Mouse (Mus musculus) right cerebral cortex, postnatal 14 days (tissue): ENCODE data around the gene Nip7.
"Not testable (repeated sequence)": the region's sequence is repeated elsewhere in the genome, so short reads cannot be mapped to it uniquely, and the experiment has no call there.

ENCODE experiments used
- DNase-seq: peaks from one replicate; pipeline ENCODE4 v3.0.0; 2022

Nip7 gene

DNA sequence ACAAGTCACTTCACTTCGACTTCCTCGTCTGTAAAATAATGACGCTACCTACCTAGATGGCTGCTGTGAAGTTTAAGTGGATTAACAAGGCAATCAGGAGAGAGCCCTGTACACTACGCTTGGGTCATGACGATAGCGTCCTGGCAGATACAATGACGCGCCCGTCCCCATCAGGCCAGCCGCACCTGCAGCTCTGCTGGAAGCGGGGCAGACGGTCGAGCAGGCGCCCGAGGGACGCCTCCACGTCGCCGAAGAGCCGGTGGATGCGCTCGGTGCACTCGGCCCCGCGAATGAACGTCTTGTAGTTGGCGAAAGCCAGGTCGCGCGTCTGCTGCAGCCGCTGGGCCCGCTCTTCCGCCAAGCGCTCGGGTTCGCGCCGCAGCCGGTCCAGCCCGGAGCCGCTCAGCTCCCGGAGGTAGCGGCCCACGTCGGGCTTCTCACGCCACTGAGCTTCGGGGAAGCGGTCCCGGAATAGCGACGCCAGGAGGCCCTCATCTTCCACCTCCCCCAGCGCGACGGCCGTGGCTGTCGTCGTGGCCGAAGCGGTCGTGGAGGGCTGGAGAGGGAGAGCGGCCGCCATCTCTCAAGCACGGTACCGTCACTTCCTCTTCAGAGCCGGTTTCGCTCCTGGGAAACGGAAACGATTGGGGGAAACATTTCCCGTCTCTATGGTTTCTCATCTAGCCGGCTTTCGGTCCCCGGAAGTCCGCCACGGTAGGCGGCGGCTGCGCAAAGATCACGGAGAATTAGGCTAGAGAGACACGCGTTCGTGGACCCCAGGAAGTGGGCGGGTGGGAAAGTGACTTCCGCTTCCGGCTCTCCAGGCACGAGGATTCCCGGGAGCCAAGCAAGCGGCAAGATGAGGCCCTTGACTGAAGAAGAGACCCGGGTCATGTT, at the start of gene Nip7, which contains the start of gene Cog8:
Gene Nip7 (plus strand): TSS at position 802 of the 897 bp plus-strand sequence.
Gene Cog8 (minus strand): TSS at position 614 of the 897 bp plus-strand sequence.
- peak; percentile 93 for DNase-seq

DNA sequence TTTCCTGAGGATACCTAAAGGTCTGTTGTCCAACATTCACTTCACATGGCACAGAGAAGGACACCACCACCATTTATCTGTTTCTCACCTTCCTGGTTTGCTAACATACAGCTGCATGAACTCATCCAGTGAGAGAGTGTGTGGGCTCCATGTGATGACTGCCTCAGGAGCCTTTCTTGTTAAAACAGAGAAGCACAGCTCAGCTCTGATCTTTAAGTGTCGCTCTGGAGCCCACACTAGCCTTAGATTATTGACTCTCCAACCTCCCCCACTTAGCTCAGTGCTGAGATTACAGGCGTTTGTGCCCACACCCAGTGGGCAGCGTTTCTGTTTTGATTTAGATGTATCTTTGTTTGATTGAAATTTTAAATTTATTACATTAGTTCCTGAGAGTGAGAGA, 48.9 kb upstream of the Nip7 start:
- no peak for DNase-seq

DNA sequence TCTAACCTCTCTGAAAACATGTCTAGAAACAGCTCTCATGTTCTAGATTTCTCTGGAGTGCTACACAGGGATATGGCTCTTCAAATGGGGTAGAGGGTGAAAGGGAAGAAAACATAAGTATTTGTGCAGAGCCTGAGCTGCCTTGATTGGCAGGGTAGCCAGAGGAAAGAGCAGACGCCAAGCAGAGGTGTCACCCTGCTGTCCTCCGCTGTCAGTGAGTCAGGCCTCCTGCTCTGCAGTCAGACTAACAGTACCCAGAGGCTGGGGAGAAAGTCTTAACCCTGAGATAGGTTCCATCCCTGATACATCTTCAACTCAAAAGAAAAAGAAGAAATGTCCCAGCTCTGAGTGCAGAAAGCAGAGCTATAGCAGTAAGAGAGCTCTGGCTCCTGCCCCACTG, 44.0 kb upstream of the Nip7 start:
- no peak for DNase-seq

DNA sequence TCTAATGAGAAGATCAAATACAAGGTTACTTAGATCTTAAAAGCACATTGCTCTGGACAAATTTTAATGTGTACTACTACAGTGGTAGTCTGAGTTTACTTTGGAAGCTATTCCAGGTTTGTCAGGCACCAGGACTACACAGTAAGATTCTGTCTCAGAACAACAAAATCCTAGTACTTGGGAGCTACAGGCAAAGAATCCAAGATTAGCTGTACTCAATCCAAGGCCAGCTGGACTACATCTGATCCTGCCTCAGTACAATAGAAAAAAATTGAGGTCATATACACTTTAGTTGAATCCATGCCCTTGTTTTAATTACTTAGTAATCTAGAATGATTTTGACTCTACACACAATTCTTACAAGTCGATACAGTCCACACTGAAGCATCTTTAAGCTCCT, 41.8 kb upstream of the Nip7 start:
- DNase-seq: no peak

DNA sequence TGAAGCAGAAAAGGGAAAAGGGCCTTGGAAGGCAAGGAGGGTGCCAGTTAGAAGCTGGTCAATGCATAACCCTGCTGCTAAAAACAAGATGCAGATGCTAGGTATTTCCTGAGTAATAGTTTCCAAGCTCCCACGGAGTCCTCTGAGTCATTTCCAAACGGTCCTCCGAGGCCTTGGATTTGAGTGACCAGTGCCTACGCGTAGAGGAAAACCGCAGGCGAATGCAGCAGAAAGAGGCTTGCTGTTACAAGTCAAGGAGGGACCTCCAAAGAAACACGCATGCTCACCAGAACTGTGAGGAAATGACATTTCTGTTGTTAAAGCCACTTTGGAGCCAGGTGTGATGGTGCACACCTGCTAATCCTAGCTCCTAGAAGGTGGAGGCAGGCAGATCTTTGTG, 33.2 kb upstream of the Nip7 start:
- DNase-seq: no peak

DNA sequence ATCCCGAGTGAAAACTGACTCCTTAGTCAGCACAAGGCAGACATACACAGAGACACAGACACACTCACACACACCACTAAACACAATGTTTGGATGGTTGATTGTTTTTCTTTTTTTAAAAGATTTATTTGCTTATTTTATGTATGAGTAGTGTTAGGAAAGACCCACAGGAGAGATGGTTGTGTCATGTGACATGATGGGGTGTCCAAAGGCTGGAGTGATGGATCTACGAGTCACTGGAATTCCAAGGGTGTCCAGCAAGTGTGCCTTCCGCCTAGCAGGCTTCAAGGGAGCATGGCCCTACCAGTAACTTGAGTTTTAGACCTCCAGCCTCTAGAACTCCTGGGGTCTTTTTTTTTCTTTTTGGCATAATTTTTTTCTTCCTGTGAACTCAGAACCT, 27.4 kb upstream of the Nip7 start:
- DNase-seq: no peak

DNA sequence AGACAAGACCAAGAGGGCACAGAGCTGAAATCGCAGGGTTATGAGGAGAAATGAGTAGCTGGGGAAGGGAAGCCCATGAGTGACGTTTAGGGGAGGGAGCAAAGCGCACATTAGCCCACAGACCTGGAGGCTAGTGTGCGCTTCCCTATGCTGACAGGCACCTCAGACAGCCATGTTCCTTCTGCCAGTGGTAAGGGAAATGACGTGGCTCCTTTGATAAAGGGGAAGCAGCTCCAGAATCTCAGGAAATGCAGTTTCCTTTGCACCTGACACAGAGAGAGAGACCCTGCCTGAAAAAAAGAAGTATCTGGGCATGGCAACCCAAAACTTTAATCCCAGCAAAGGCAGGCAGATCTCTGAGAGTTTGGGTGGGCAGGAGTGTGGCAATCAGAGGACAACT, 26.6 kb upstream of the Nip7 start:
- DNase-seq: no peak

DNA sequence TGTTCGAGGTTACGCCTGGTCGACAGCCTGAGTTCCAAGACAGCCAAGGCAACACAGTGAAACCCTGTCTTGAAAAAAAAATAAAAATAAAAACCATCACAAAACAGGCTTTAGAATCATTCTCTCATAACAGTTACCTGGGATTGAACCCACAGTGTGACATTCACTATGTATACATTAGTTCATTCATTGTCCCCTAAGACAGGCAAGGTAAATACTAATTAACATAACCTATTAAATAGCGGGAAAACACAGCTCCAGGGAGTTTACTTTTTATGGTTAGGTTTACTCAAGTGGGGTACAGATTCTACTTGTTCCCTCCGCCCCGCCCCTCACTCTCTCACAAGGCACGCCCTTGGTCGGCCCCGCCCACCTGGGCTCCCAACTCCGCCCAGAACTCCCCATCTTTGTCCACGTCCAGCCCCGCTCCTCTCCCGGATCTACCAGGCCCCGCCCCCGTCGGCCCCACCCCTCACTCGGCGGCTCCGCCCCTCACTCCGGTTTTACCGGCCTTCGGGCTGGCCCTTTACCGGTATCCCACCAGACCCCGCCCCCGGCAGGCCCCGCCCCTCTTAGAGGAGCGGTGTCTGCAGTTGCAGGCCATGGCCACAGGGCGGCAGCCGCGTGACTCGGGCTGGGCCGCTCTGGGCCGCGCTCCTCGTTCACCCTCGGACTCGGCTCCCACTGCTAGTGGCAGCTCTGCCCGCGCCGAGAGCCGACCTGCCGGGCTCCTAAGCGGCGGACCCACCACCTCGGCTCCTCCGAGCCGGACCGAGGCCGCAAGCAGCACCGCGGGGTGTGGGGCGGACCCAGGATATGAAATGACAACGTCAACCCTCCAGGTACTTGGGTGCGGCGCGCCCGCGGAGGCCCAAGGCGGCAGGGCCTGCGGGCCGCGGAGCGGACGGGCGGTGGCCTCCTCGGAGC, 25.8 kb upstream of the Nip7 start, which contains the start of gene Vps4a:
Gene Vps4a (plus strand): TSS at position 573 of the 927 bp plus-strand sequence.
- DNase-seq: peak; percentile 94

DNA sequence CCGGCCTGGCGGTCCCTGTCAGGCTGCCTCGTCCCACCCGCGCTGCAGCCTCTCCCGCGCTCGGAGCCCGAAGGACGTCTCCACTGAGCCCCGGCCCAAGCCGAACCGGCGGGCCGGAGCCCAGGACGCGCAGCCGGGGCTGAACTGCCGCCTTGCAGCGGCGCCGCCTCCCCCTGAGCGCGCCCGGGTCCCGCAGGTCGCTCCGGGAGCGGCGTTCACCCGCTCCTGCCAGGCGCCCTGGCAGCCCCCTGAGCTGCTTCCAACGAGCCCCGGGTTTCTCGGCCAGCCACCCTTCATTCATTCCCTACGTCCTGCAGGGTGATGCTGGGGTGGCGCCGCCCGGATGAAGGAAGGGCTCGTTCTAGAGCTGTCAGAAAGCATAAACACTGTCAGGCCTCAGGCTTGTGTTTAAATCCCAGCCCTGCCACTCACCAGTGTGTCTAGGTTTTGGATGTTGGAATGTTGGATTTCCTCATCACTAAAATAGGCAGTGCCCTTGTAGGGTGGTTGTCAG, 25.0 kb upstream of the Nip7 start:
- no peak for DNase-seq

DNA sequence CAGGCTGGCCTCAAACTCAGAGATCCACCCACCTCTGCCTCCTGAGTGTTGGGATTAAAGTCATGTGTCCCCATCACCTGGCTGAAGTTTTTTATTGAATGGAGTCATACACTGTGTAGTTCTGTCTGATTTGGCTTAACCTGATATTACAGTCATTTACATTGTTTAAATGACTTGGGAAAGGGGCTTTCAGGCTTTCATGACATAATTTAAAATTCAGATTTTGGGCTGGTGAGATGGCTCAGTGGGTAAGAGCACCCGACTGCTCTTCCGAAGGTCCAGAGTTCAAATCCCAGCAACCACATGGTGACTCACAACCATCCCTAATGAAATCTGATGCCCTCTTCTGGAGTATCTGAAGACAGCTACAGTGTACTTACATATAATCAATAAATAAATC, 23.1 kb upstream of the Nip7 start:
- not testable (repeated sequence) for DNase-seq

DNA sequence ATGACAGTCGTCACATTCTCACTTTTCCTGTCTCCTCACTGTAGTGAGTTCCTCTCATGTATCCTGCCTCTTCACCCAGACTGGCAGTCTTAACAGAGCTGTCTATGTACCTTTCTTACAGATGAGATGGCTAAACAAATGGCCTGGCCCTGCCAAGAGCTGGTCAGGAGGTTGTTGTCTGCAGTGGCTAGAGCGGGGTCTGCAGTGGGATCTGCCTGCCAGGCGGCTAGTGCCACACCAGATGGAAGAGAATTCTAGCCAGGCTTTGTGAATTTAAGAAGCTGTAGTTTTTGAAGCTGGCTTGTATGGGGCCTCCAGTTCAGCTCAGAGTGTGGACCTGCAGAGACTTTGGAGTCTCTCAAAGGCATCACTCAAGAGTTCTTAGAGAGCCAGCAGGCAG, 21.0 kb upstream of the Nip7 start:
- DNase-seq: no peak

DNA sequence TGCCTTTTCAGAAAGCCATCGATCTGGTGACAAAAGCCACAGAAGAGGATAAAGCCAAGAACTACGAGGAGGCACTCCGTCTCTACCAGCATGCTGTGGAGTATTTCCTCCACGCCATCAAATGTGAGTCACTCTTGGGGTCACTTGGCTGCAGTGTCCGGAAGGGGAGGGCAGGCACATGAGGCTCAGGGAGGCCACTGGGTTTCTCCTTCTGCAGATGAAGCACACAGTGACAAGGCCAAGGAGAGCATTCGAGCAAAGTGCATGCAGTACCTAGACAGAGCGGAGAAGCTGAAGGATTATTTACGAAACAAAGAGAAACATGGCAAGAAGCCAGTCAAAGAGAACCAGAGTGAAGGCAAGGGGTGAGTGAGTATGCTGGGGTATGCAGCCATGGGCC, 20.1 kb upstream of the Nip7 start:
- DNase-seq: no peak

DNA sequence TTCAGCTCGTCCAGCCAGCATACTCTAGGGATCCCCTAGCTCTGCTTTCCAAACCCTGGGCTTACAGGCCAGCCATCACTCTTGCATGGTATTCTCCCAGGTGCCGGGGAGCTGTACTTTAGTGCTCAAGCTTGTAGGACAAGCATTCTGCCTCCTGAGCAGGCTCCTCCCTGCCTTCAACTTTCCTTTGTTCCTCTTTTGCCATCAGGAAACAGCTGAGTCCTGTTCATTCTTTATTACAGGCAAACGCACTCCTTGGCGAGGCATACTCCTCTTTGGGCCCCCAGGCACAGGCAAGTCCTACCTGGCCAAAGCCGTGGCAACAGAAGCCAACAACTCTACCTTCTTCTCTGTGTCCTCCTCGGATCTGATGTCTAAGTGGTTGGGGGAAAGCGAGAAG, 16.0 kb upstream of the Nip7 start:
- DNase-seq: no peak

DNA sequence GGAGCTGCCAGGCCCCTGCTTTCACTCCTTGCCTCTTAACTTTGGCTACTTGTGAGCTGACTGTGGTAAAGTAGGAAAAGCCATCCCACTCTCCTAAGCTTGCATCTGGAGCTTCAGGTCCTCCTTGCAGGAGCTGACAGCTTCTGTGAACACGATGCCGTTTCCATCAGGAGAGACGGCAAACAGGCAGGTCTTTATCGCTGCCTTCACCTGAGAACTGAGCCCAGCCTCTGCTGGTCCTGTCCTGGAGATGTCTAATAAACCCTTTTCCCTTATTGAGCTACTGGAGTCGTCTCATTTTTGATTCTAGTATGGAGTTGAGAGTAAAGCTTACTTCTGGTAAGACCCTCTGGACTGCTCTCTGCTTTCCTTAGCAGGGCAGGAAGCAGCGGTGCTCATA, 11.2 kb upstream of the Nip7 start:
- DNase-seq: no peak

DNA sequence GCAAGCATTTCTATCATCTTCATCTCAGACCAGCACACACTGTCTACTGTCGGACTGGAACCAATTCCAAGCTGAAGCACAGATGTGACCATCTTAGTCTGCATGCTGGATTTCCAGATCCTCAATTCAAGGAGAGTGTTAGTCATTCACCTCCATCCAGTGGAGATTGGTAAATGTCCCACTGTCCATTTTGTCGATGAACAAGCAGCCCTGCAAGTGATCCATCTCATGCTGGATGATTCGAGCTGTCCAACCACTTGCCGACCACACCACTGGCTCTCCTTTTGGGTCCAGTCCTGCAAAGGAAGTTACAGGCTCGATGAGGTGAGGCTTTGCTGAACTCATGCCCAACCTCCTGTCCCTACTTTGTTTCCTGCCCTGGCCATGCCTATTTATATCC, 9.7 kb upstream of the Nip7 start:
- no peak for DNase-seq

DNA sequence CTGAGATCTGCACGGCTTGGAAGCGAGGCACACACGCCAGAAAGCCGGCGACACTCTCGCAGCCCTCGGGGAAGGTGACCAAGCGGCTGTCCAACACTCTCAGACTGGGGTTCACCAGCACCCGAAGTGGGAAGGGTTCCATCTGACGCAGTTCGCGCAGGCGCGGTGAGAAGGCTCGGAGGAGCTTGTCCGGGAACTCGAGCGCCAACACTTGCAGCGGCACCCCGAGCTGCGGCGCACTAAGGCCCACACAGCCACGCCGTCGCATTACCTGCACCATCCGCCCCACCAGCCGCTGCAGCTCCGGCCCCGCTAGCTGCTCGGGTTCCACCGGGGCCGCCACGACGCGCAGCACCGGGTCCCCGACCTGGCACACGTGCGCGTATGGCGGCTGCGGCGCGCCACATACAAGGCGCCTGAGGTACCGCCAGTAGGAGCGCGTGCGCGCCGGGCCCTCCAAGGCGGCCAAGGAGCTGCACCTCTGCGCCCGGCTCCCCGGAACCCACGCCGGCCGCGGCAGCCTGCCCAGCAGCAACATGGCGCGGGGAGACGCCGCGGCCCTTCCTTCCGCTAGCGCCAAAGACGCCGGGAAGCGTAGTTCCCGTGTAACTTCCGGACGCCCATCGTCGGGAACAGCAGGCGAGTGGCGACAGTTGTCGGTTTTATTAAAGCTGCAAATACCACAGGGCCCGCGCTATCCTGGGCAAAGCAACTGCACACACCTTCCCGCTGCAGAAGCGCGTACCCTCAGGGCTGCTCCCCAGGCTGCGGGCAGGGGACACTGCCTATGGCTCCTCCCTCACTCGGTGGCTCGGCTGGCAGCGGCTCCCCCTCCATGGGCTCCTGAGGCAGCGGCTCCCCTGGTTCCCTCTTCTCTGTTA, 8.4 kb upstream of the Nip7 start, which contains the start of gene Pdf:
Gene Pdf (minus strand): TSS at position 554 of the 881 bp plus-strand sequence.
- DNase-seq: peak; percentile 88

DNA sequence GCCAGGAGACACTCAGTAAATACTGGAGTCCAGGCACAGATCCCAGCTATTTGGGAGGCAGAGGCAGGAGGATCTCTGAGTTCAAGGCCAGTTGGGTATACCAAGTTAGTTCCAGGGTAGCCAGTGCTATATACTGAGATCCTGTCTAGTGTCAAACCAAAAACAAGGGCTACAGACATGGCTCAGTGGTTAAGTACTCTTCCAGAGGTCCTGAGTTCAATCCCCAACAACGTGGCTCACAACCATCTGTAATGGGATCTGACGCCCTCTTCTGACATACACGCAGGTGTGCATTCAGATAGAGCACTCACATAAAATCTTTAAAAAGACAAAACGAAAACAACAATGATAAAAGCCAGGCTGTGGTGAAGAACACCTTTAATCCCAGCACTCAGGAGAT, 7.2 kb upstream of the Nip7 start:
- DNase-seq: no peak

DNA sequence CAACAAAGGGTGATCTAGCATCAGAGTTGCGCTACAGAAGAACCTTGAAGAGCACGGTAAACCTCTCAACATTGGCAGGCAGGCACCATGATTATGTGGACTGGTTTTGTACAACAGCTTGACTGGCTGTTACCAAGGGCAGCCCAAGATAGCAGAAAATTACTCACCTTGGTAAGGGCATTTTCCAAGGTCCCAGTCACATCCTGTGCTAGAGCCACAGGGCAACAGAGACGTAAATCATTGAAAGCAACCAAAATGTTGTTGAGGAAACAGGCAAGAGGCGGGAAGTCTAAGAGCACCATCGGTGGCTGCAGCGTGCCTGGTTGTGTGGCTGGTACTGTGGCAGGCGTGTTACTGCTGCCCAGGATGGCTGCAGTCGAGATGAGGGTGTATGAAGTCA, 4.6 kb upstream of the Nip7 start:
- no peak for DNase-seq

DNA sequence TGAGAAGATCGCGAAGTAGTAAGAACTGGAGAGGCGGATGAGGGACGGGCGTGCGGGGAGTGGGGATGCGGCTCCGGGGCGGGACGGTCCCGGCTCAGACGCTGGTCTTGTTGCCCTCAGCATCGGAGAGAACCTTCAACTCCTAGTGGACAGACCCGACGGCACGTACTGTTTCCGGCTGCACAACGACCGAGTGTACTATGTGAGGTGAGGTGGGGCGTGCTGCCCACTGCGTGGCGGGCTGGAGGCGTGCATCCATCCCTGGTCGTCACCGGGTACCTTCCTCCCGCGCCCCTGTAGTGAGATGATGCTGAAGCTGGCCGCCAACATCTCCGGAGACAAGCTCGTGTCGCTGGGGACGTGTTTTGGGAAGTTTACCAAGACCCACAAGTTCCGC, 294 bp downstream of the Nip7 start:
- DNase-seq: no peak

DNA sequence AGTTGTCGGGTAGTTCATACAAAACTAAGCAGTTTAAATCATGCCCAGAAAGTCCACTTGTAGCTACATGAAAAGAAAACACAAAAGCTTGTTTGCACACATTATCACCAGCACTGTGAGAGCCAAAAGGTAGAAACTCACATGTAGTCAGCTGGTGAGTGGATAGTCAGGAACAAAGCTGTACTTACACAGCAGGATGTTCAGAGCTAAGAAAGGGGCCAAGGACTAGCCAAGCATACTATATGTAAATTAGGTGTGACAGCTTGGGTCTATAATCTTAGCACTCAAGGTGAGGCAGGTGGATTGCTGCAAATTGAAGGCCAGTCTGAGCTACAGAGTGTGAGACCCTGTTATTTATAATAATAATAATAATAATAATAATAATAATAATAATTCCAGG, 5.9 kb downstream of the Nip7 start:
- DNase-seq: no peak

DNA sequence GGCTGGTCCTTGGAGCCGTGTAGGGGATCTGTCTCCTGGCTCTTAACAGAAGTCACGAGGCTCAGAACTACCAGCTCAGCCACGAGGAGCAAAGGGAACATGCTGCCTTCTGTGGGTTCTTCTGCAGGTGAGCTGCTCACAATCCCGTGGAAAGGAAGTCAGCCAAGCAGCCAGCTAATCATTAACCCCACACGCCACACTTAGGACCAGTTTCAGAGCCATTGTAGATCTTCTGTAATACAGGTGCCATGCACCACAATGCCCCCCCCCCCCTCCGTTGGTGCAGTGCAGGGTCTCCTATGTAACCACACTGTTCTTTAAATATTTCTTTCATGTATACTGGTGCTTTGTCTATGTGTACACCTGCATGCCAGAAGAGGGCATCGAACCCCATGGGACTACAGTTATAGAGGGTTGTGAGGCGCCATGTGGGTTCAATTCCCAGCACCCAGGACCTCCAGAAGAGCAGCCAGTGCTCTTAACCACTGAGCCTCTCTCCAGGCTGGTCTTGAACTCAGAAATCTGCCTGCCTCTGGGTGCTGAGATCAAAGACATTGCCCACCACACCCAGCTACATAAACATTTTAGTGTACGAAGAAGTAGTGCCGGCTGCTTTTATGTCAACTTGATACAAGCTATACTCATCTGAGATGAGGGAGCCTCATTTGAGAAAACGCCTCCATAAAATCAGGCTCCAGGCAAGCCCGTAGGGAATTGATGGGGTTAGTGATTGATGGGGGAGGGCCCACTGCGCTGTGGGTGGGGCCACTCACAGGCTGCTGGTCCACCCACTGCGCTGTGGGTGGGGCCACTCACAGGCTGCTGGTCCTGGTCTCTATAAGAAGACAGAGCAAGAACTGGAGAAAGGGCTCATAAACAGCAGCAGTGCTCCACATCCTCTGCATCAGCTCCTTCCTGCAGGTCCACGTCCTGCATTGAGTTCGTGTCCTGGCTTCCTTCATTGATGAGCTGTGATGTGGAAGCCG, 9.1 kb downstream of the Nip7 start, which contains the start of gene Tmed6:
Gene Tmed6 (minus strand): TSS at position 134 of the 986 bp plus-strand sequence.
- DNase-seq: no peak
